Mouse (Mus musculus): ENCODE measurements around the gene Peli2. TPM values are rescaled to one million over a fixed set of nuclear protein-coding genes. Genes with fewer than 3 reads are reported as not detected.
A peak's percentile ranks its signal among the peaks of the same experiment; 100 is the strongest.
"Not testable (repeated sequence)": the region's sequence is repeated elsewhere in the genome, so short reads cannot be mapped to it uniquely, and the experiment has no call there.

Gene Peli2
- polyA plus RNA-seq (2015; fragmentation: Nextera tagmentation; extraction: Ambion mirVana), result 5.6 and 5.9 TPM in 2 replicates

GRCm38 (mm10) chr14:48120752-48121528 lies at the start of gene Peli2:
Peli2 (plus strand) TSS chr14:48120823.
- peak within 1 kb of the TSS; percentile 88 for H3K4me2 ChIP-seq (replicated peaks; ENCODE audit: low read depth)
- no peaks in the 10 kb centered on the region for H3K27me3 ChIP-seq (ENCODE audit: control insufficient read depth, insufficient read depth, low read length)
- under 1% methylated on average over 88 of the region's 117 CpGs for WGBS
- H3K36me3 ChIP-seq (ENCODE audit: control insufficient read depth, insufficient read depth, low read length), result no peaks in the 10 kb centered on the region
- no peaks in the 10 kb centered on the region; the same call in 1 of the 2 replicates for H3K4me1 ChIP-seq (replicated peaks; ENCODE audit: control insufficient read depth, insufficient read depth)
- H3K27ac ChIP-seq (replicated peaks), result peak within 1 kb of the TSS; percentile 93
- peak within 1 kb of the TSS; percentile 91 for H3K9ac ChIP-seq (ENCODE audit: low read length)
- no peaks in the 10 kb centered on the region for H3K9me3 ChIP-seq (ENCODE audit: control insufficient read depth, low read length)
- peak; percentile 73 for DNase-seq (ENCODE audit: low spot score)
- ATAC-seq (ENCODE audit: low FRiP score, low TSS enrichment), result peak; percentile 85
- peak within 1 kb of the TSS; percentile 90 for H3K4me3 ChIP-seq (ENCODE audit: low read depth, low read length)
- TF ChIP-seq EP300 (optimal IDR thresholded peaks at IDR 0.05), result no peak
- TF ChIP-seq CTCF (IDR thresholded peaks at IDR 0.05; ENCODE audit: low read depth), result peak; percentile 21

- no peak overlapping the region for H3K27ac ChIP-seq (replicated peaks)
- no peak overlapping the region for H3K4me3 ChIP-seq (ENCODE audit: low read depth, low read length)
- H3K9me3 ChIP-seq (ENCODE audit: control insufficient read depth, low read length), result no peaks in the 10 kb centered on the region
- H3K36me3 ChIP-seq (ENCODE audit: control insufficient read depth, insufficient read depth, low read length), result no peaks in the 10 kb centered on the region
- H3K4me1 ChIP-seq (replicated peaks; ENCODE audit: control insufficient read depth, insufficient read depth), result no peaks in the 10 kb centered on the region
- ATAC-seq (ENCODE audit: low FRiP score, low TSS enrichment) (no peak), DNase-seq (ENCODE audit: low spot score) (no peak)
- no peak overlapping the region for H3K4me2 ChIP-seq (replicated peaks; ENCODE audit: low read depth)
- no peaks in the 10 kb centered on the region for H3K27me3 ChIP-seq (ENCODE audit: control insufficient read depth, insufficient read depth, low read length)
- WGBS, result 71% methylated on average over 4 of the region's 4 CpGs
- TF ChIP-seq EP300 (optimal IDR thresholded peaks at IDR 0.05) (no peak), CTCF (IDR thresholded peaks at IDR 0.05; ENCODE audit: low read depth) (no peak)
- no peak overlapping the region for H3K9ac ChIP-seq (ENCODE audit: low read length)
Observed at GRCm38 (mm10) chr14:48072104-48072503, 48.5 kb upstream of the Peli2 start.

- H3K36me3 ChIP-seq (ENCODE audit: control insufficient read depth, insufficient read depth, low read length), result no peaks in the 10 kb centered on the region
- H3K27ac ChIP-seq (replicated peaks), result no peak overlapping the region
- H3K9me3 ChIP-seq (ENCODE audit: control insufficient read depth, low read length), result no peaks in the 10 kb centered on the region
- no peak overlapping the region for H3K9ac ChIP-seq (ENCODE audit: low read length)
- no peaks in the 10 kb centered on the region for H3K4me1 ChIP-seq (replicated peaks; ENCODE audit: control insufficient read depth, insufficient read depth)
- no peaks in the 10 kb centered on the region for H3K27me3 ChIP-seq (ENCODE audit: control insufficient read depth, insufficient read depth, low read length)
- H3K4me2 ChIP-seq (replicated peaks; ENCODE audit: low read depth), result no peak overlapping the region
- TF ChIP-seq EP300 (optimal IDR thresholded peaks at IDR 0.05), result no peak
- no peak for TF ChIP-seq CTCF (IDR thresholded peaks at IDR 0.05; ENCODE audit: low read depth)
- ATAC-seq (ENCODE audit: low FRiP score, low TSS enrichment) (no peak; the same call in 1 of the 2 replicates), DNase-seq (ENCODE audit: low spot score) (no peak)
- no peak overlapping the region for H3K4me3 ChIP-seq (ENCODE audit: low read depth, low read length)
- 50% methylated on average over 24 of the region's 24 CpGs for WGBS
Observed at GRCm38 (mm10) chr14:48073247-48074161, 47.1 kb upstream of the Peli2 start.

- not testable (repeated sequence) for H3K36me3 ChIP-seq (ENCODE audit: control insufficient read depth, insufficient read depth, low read length); H3K4me1 ChIP-seq (replicated peaks; ENCODE audit: control insufficient read depth, insufficient read depth); H3K27me3 ChIP-seq (ENCODE audit: control insufficient read depth, insufficient read depth, low read length); DNase-seq (ENCODE audit: low spot score); H3K27ac ChIP-seq (replicated peaks); ATAC-seq (ENCODE audit: low FRiP score, low TSS enrichment); H3K4me3 ChIP-seq (ENCODE audit: low read depth, low read length); H3K9me3 ChIP-seq (ENCODE audit: control insufficient read depth, low read length); H3K4me2 ChIP-seq (replicated peaks; ENCODE audit: low read depth); H3K9ac ChIP-seq (ENCODE audit: low read length)
- 94% methylated on average over 17 of the region's 17 CpGs for WGBS
Observed at GRCm38 (mm10) chr14:48079574-48079973, 41.0 kb upstream of the Peli2 start.

- no peaks in the 10 kb centered on the region for H3K27me3 ChIP-seq (ENCODE audit: control insufficient read depth, insufficient read depth, low read length)
- no peaks in the 10 kb centered on the region for H3K36me3 ChIP-seq (ENCODE audit: control insufficient read depth, insufficient read depth, low read length)
- 0 out of 2 replicates have a peak overlapping the region, but pooled peaks have one; percentile 49 for H3K27ac ChIP-seq (replicated peaks)
- DNase-seq (ENCODE audit: low spot score) (no peak), ATAC-seq (ENCODE audit: low FRiP score, low TSS enrichment) (no peak)
- no peak overlapping the region for H3K9ac ChIP-seq (ENCODE audit: low read length)
- H3K4me1 ChIP-seq (replicated peaks; ENCODE audit: control insufficient read depth, insufficient read depth), result 0 out of 2 replicates have a peak, but pooled peaks cover 3% of the 10 kb centered on the region
- H3K4me2 ChIP-seq (replicated peaks; ENCODE audit: low read depth), result peak overlapping the region; percentile 11; the same call in 1 of the 2 replicates
- 22% methylated on average over 14 of the region's 14 CpGs for WGBS
- H3K4me3 ChIP-seq (ENCODE audit: low read depth, low read length), result no peak overlapping the region
- H3K9me3 ChIP-seq (ENCODE audit: control insufficient read depth, low read length), result no peaks in the 10 kb centered on the region
- TF ChIP-seq CTCF (IDR thresholded peaks at IDR 0.05; ENCODE audit: low read depth) (no peak), EP300 (optimal IDR thresholded peaks at IDR 0.05) (no peak)
Observed at GRCm38 (mm10) chr14:48083836-48084812, 36.5 kb upstream of the Peli2 start.

All from stomach, postnatal 0 days (tissue).